Mouse (Mus musculus): Measurements from ENCODE around the gene Cops7b.

- no peak for TF ChIP-seq CHD2 (IDR thresholded peaks at IDR 0.05; ENCODE audit: low read depth, low read length)
- no peak for TF ChIP-seq MAFK (IDR thresholded peaks at IDR 0.05; ENCODE audit: insufficient read depth, low read depth, low read length)
- TF ChIP-seq ZNF384 (IDR thresholded peaks at IDR 0.05; ENCODE audit: low read depth, low read length): no peak
- no peak for TF ChIP-seq HCFC1 (IDR thresholded peaks at IDR 0.05; ENCODE audit: borderline replicate concordance, insufficient read depth, low read length)
- no peak for TF ChIP-seq ZC3H11A (IDR thresholded peaks at IDR 0.05; ENCODE audit: borderline replicate concordance, low read depth, low read length)
These were observed 64.8 kb downstream of the Cops7b start for GRCm38 (mm10) chr1:86647517-86647916.
